Mouse (Mus musculus): ENCODE measurements at regions not wholly inside any gene's neighbourhood (a gene's known extent, or its start where the extent isn't known, plus 50 kb on each side); places are given as distances from the start of the nearest gene placed in this dataset.

DNA sequence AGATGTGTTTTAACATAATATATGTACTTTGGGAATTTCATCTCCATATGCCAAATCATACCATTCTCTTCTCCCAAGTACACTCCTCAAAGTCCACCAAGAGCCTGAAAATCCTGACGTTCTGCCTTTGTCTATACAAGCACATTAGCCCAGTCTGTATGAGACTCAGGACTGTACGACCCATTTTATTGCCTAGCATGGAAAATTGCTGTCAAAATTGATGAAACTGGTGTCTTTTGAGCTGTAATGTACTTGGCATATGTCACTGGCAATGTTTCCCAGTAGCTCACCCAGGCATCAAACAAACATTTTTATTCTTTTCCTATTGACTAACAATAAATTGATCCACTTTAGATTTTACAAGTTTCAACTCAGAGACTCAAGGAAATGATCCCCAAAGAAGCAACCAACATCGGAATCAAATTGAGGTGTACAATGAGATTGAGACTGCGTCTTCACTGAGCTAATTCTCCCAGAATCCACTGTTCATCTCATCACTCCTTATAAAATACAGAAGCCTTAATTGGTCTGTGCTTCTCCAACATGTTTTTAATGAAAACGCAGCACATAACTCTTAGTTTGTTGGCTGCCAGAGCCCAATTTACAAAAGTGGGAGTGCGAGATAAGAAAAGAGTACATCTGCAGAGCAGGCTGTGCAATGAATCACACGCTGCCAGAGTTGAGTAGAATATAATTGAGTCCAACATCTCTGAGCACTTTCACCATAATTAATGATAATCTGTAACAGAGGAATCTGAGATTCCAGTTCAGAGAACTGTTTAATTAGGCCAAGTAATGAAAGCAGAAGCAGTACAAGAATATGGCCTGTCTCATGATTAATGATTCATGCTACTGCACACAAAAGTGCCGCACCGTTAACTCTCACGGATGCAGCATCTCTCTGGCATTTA, 821.5 kb downstream of the Kcnj3 start:
- no peak overlapping the region for H3K27ac ChIP-seq (ENCODE audit: low read length)
- H3K27me3 ChIP-seq (ENCODE audit: control insufficient read depth, insufficient read depth, low read depth, low read length): no peaks in the 10 kb centered on the region
- 69% methylated on average over 10 of the region's 10 CpGs for WGBS
- no peak for ATAC-seq (ENCODE audit: low read depth)
- H3K9me3 ChIP-seq (ENCODE audit: control insufficient read depth, low read length): no peaks in the 10 kb centered on the region
- no peak overlapping the region for H3K4me3 ChIP-seq (ENCODE audit: low read length)
- no peak overlapping the region for H3K4me2 ChIP-seq (ENCODE audit: low read depth, low read length)
- no peaks in the 10 kb centered on the region for H3K36me3 ChIP-seq (ENCODE audit: control insufficient read depth, insufficient read depth, low read length)
- H3K9ac ChIP-seq (ENCODE audit: low read length): no peak overlapping the region
- H3K4me1 ChIP-seq (replicated peaks; ENCODE audit: control insufficient read depth, insufficient read depth, low read length): no peaks in the 10 kb centered on the region

DNA sequence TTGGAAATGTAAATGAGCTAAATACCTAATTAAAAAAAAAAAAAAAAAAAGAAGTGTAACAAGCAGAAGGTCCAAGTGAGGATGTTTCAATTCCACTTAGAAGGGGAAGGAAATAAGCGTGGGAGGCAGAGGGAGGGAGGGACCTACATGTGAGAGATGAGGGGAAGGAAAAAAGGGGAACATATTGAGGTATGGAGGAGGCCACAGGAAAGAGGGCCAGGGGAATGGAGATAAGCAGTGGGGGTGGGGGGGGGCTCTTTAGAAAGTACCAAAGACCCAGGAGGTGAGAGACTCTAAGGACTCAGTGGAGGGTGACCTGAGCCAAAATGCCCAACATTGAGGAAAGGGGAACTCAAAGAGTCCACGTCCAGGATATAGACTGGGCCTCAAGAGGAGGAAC, 818.9 kb downstream of the Nr4a2 start:
- no peak for ATAC-seq (ENCODE audit: low read depth)
- H3K4me2 ChIP-seq (ENCODE audit: low read depth, low read length): no peak overlapping the region
- WGBS: 70% methylated on average over 2 of the region's 2 CpGs
- H3K27me3 ChIP-seq (ENCODE audit: control insufficient read depth, insufficient read depth, low read depth, low read length): no peaks in the 10 kb centered on the region
- no peaks in the 10 kb centered on the region for H3K36me3 ChIP-seq (ENCODE audit: control insufficient read depth, insufficient read depth, low read length)
- no peaks in the 10 kb centered on the region for H3K4me1 ChIP-seq (replicated peaks; ENCODE audit: control insufficient read depth, insufficient read depth, low read length)
- H3K9ac ChIP-seq (ENCODE audit: low read length): no peak overlapping the region
- H3K4me3 ChIP-seq (ENCODE audit: low read length): no peak overlapping the region
- no peaks in the 10 kb centered on the region for H3K9me3 ChIP-seq (ENCODE audit: control insufficient read depth, low read length)
- H3K27ac ChIP-seq (ENCODE audit: low read length): no peak overlapping the region

DNA sequence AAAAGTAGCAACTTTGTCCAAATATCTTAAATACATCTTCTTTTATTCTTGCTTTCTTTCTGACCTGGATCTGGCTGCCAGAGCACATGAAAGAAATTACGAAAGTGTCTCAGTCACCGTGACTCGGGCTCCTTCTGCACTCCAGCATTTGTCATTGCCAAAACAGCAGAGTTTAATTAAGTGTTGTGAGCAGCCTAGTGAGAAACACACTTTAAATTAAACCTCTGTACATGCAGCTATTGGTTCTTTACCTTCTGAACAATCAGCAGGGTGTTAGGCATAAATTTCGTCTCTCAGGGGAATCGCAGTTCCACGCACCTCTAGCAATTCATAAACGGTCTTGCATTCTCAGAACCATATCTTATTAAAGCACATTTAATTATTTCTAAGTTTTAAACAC, 802.1 kb downstream of the Nr4a2 start:
- Histone ChIP-seq H3K4me1 (replicated peaks; ENCODE audit: control insufficient read depth, insufficient read depth, low read length) (no peaks in the 10 kb centered on the region), H3K4me3 (ENCODE audit: low read length) (no peak overlapping the region), H3K9me3 (ENCODE audit: control insufficient read depth, low read length) (no peaks in the 10 kb centered on the region), H3K27ac (ENCODE audit: low read length) (no peak overlapping the region), H3K36me3 (ENCODE audit: control insufficient read depth, insufficient read depth, low read length) (no peaks in the 10 kb centered on the region), H3K4me2 (ENCODE audit: low read depth, low read length) (no peak overlapping the region), H3K27me3 (ENCODE audit: control insufficient read depth, insufficient read depth, low read depth, low read length) (no peaks in the 10 kb centered on the region), H3K9ac (ENCODE audit: low read length) (no peak overlapping the region)
- ATAC-seq (ENCODE audit: low read depth): no peak
- WGBS: 64% methylated on average over 7 of the region's 7 CpGs

DNA sequence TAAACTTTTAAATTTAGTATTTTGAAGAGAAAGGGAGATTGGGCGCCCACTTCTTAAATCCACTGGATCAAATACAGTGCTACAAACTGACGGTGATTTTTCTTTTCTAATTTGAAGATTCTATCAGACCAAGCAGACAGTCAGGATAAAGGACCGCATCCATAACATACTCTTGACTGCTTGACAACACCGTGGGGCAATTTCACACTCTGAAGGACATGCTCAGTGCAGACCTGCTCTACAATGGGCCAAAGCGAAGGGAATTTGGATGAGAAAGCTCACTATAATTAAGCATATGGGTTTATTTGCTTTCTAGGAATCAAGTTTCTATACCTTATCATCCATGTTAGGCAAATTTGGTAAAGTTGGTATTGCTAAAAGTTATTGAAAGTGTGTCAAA, 801.3 kb downstream of the Nr4a2 start:
- ATAC-seq (ENCODE audit: low read depth): no peak
- Histone ChIP-seq H3K4me1 (replicated peaks; ENCODE audit: control insufficient read depth, insufficient read depth, low read length) (no peaks in the 10 kb centered on the region), H3K27ac (ENCODE audit: low read length) (no peak overlapping the region), H3K4me2 (ENCODE audit: low read depth, low read length) (no peak overlapping the region), H3K4me3 (ENCODE audit: low read length) (no peak overlapping the region), H3K9me3 (ENCODE audit: control insufficient read depth, low read length) (no peaks in the 10 kb centered on the region), H3K27me3 (ENCODE audit: control insufficient read depth, insufficient read depth, low read depth, low read length) (no peaks in the 10 kb centered on the region), H3K9ac (ENCODE audit: low read length) (no peak overlapping the region), H3K36me3 (ENCODE audit: control insufficient read depth, insufficient read depth, low read length) (no peaks in the 10 kb centered on the region)
- 78% methylated on average over 5 of the region's 5 CpGs for WGBS

DNA sequence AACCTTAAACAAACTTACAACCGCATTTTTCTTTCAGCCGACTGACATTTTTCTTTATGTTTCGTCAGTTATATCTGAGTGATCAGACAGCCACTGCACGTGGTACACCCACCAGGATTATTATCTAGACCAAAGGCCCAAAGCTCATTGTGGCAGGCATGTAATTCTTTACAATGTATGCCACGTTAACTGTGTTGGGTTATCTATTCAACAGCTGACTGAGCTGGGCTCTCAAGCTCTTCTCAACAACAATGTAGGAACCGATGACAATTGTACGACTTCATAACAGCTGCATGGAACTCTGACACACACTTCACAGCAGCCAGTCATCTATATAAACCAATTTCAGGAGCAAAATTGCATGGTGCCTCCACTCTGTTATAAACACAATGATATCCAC, 787.8 kb downstream of the Nr4a2 start:
- ATAC-seq (ENCODE audit: low read depth): no peak
- 49% methylated on average over 7 of the region's 7 CpGs for WGBS
- no peak overlapping the region for H3K27ac ChIP-seq (ENCODE audit: low read length)

DNA sequence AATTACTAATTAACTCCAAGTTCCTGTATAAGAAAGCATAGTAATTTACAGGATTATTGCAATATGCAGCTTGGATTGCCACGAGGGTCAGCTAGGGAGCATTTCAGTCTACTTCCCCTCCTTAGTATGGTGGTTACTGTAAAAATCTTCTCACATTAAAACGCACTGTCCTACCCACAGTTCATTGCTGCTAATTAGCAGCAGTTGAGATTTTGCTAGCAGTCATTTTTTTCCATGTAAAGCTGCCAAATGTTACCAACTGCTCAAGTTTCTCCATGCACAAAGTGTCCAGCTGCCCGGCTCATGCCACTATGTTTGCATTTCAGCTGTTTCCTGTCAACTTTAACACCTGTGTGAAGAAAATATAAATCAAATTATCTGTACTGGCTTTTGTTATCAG, 759.7 kb downstream of the Nr4a2 start:
- no peak for ATAC-seq (ENCODE audit: low read depth)

More for the DNA sequence above, 787.8 kb downstream of the Nr4a2 start:
- Histone ChIP-seq H3K27me3 (ENCODE audit: control insufficient read depth, insufficient read depth, low read depth, low read length) (no peaks in the 10 kb centered on the region), H3K4me2 (ENCODE audit: low read depth, low read length) (no peak overlapping the region), H3K4me1 (replicated peaks; ENCODE audit: control insufficient read depth, insufficient read depth, low read length) (no peaks in the 10 kb centered on the region), H3K4me3 (ENCODE audit: low read length) (no peak overlapping the region), H3K36me3 (ENCODE audit: control insufficient read depth, insufficient read depth, low read length) (no peaks in the 10 kb centered on the region), H3K9ac (ENCODE audit: low read length) (no peak overlapping the region), H3K9me3 (ENCODE audit: control insufficient read depth, low read length) (no peaks in the 10 kb centered on the region)

More for the DNA sequence above, 759.7 kb downstream of the Nr4a2 start:
- 45% methylated on average over 3 of the region's 3 CpGs for WGBS
- Histone ChIP-seq H3K4me3 (ENCODE audit: low read length) (no peak overlapping the region), H3K27ac (ENCODE audit: low read length) (no peak overlapping the region), H3K27me3 (ENCODE audit: control insufficient read depth, insufficient read depth, low read depth, low read length) (no peaks in the 10 kb centered on the region), H3K9me3 (ENCODE audit: control insufficient read depth, low read length) (no peaks in the 10 kb centered on the region), H3K4me2 (ENCODE audit: low read depth, low read length) (no peak overlapping the region), H3K4me1 (replicated peaks; ENCODE audit: control insufficient read depth, insufficient read depth, low read length) (no peaks in the 10 kb centered on the region), H3K36me3 (ENCODE audit: control insufficient read depth, insufficient read depth, low read length) (no peaks in the 10 kb centered on the region), H3K9ac (ENCODE audit: low read length) (no peak overlapping the region)
